Mouse (Mus musculus) lung, postnatal 10 days (tissue): Measurements from ENCODE around the gene Efcab11.

ENCODE experiments used
- DNase-seq: peaks from one replicate; pipeline ENCODE4 v3.0.0; 2021

Efcab11 gene

GRCm38 (mm10) chr12:99741631-99742030, 142.6 kb downstream of the Efcab11 start:
- DNase-seq: no peak

GRCm38 (mm10) chr12:99739211-99739610, 145.0 kb downstream of the Efcab11 start:
- no peak for DNase-seq

- no peak for DNase-seq
Observed at GRCm38 (mm10) chr12:99738256-99738655, 146.0 kb downstream of the Efcab11 start.

DNA sequence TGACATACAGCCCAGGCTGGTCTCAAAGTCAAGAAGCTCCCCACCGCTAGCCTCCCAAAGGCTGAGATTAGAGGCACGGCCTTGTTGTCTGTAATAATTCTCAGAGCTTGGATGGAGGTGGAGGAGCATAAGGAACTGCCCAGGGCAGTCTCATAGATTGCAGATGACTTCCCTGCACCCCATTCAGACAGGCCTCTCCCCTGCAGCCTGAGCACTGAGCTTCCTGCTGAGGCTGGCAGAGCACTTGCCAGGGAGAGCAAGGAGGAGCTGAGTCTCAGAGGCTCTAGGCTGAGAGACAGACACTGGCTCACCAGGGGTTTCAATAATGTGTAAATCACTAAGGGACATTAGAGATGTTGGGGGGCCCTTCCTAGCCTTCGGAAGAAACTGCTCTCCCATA, 147.3 kb downstream of the Efcab11 start:
- no peak for DNase-seq

DNA sequence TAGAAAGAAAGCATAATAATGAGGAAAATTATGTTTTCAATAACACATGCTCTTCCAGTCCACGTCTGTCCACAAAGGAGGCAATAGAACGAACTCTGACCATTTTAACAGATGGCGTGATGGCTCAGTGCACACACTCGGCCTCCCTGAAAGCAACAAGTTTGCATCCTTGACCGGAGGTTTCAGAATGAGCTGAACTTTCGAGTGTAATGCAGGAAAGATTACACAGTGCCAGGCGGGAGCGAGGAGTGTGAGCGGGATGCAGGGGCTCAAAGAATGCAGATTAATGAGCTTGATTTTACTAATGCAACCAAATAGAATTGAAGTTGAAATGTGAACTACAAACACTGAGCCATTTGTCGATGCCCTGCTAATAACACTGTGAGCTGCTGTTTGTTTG, 149.1 kb downstream of the Efcab11 start:
- no peak for DNase-seq

DNA sequence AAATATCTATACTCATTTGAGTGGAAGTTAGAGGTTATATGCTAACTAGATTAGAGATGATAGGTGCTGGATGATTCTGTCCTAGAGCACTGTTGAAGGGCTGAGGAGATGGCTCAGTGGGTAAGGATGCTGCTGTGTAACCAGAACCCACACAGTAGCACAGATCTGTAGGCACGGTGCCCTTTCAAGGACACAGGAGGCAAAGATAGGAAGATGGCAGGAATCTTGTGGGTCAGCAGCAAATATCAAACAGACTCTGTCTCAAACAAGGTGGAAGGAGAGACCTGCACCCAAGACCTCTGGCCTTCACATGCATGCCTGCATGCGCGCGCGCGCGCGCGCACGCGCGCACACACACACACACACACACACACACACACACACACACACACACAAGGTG, 160.0 kb downstream of the Efcab11 start:
- no peak for DNase-seq

DNA sequence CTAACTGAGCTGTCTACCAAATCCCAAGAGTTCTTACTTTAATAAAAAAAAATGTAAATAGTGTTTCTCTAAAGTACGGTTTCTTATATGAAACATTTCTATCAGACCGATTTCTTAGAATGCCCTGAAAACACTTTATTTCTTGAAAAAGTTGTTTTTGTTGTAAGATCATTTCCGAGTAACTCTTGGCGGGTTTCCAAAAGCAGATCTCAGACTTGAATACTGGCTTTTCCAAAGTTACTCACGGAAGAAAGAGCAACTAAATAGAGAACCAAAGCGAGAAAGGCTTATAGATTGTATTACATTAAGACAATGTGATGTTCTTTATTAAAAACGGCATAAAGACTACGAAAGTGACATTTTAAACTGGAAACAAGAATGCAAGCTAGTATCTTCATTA, 160.4 kb downstream of the Efcab11 start:
- peak; percentile 20 for DNase-seq

DNA sequence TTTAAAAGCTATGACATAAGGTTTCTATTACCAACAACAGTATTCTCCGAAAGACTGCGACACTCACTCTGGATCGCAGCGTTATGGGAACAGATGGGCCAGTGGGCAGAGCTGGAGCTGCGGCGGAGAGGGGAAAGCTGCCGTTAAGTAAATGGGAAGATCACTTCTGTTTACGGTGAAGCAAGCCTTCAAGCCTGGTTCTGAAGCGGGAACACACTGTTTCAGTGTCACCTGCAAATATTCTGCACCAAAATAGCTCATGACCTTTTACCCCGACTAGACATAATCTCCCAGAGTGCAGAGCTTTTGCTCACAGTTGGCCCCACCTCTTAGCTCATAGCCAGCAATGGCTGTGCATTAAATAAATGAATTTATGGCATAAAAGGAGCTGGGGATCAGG, 162.9 kb downstream of the Efcab11 start:
- DNase-seq: peak; percentile 30

- DNase-seq: no peak
Observed at GRCm38 (mm10) chr12:99719777-99720176, 164.5 kb downstream of the Efcab11 start.

- no peak for DNase-seq
Observed at GRCm38 (mm10) chr12:99718161-99718560, 166.1 kb downstream of the Efcab11 start.

DNA sequence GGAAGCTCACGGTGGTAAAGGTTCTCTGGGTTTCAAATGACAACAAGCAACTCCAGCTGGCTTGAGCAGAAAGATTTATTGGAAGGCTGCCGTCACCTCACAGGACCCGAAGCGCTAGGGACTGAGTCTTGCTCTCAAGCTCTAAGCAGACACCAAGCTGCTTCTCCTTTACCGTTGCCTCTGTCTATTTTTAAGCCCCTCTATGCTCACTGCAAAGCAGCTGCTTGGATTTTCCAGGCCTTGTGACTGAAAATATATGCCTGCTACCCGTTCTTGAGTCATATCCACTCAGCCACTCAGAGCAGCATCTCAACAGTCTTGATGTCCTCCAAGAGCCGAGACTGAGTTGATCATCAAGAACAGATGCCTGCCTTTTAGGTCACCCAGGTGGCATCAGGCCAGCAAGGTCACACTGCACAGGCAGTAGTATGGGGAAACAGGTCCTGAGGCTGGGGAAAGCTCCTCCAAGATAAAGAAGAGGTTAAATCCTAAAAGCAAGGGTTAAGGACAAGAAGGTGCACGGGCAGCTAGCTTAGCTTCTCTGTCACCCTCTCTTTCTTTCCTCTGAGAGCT, 168.1 kb downstream of the Efcab11 start:
- peak; percentile 31 for DNase-seq

DNA sequence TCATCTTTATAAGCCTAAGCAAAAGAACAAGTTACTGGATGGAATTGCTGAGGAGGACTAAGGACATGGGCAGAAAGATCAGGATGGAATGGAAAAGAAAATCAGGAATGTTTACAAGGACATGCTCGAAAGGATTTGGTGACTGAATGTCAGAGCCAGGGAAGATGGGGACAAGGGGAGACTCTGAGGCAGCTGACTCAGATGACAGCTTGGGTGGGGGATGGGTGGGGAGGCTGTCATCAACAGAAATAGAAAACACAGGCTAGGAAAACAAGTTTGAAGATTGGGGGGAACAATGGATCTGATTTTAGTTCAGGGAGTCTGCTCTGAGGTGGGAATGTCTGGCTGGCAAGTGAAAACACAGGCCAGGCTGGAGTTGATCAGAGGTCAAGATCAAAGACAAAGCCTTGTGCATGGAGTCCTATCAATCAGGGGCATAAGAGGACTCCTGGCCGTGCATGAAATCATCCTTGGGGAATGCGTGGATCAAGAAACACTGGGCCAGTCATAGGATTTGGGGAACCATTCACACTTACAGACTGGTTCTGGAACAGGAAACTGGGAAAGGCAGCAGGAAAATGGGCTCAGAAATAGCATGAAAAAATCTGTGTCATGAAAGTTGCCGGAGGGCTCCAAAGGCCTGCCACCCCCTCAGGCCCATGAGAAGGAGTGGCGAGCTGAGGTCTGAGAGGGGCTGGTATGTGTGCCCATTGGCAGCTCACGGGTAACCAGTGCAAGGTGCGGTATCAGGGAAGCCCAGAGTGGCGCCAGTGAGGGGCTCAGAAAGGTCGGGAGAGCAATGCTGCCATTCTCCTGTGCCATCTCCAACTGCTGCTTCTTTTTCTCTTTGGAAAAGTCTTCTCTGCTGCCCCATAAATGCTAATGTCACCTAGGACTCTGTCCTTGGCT, 168.9 kb downstream of the Efcab11 start:
- no peak for DNase-seq

DNA sequence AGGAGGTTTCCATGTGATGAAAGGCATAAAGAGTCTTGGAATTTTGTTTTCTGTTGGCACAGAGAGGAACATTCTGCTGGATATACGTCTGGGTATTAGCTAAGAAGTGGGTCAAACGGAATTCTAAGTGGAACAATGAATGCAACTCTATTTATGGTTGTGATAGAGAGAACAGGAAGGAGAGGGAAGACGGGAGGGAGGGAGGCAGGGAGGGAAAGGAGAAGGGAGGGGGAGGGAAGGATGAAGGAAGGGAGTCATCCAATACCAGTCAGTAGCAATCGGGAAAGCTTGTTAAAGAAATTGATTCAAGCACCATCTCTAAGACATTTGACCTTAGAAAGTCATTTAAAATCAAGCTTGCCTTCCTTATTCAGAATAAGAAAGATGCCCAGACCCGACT, 172.0 kb downstream of the Efcab11 start:
- DNase-seq: no peak

DNA sequence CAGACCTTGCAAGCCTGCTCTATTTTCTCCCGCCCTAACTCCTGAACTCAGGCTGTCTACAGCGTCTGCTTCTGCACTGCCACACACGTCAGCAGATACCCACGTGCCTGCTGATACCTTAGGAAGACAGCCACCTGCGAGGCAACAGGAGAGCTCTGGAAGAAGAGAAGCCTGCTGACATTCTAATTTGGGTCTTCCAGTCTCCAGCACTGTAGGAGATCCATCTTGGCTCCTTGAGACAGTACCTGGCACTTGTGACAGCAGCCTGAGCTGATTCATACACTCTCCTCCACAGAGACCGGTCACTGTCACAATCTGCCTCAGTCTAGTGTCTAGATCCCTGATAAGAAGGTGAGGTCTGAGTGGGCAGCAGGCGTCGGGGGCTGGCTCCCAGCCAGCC, 182.0 kb downstream of the Efcab11 start:
- DNase-seq: no peak

DNA sequence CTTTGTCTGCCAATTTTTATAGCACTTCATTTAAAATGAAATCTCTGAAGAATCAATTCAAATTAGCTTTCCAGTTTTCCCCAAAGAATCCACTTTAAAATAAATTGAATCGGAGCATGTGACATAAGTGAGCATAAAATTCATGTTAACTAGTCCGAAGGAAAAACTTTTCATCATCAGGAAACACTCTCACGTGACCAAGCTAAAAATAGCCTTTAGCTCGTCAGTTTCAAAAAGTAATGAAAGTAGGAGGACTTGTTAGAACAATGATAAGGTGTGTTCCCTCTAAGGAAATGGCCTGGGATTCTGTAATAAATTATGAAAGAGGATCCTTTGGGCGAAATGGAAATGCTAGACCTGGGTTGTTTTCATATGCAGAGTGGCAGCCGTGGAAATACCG, 183.9 kb downstream of the Efcab11 start:
- no peak for DNase-seq

DNA sequence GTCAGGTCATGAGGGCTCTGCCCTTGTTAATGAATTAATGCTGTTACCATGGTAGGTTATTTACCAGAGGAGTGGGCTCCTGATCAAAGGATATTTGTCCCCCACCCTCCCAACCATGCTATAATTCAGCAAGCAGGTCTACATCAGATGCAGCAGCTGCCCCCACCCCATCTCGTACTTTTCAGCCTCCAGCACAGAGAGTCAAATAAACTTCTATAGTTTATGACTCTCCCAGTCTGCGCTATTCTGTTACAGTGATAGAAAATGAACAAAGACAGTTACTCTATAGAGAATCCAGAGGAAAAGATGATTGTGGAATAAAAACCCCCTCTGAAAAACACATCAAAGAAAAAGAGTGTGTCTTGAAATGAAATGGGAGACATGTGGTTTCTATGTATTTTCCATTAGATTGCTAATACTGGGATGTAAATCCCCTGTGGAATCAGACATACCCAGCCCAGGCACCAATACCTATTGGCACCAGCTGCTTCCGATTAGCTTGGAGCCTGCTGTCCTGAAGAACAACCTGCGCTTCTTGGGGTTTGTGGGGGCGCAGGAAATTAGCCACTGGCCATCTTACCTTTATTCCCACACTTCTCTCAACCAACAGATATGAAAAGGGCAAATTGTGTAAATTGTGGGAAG, 184.7 kb downstream of the Efcab11 start:
- DNase-seq: no peak

GRCm38 (mm10) chr12:99694066-99694465, 190.2 kb downstream of the Efcab11 start:
- DNase-seq: no peak

GRCm38 (mm10) chr12:99686418-99686992, 197.7 kb downstream of the Efcab11 start:
- peak; percentile 47 for DNase-seq

- DNase-seq: no peak
Observed at GRCm38 (mm10) chr12:99685451-99686100, 198.7 kb downstream of the Efcab11 start.

GRCm38 (mm10) chr12:99681681-99682080, 202.6 kb downstream of the Efcab11 start:
- no peak for DNase-seq

GRCm38 (mm10) chr12:99671866-99672191, 212.4 kb downstream of the Efcab11 start:
- no peak for DNase-seq

GRCm38 (mm10) chr12:99671162-99671865, 212.9 kb downstream of the Efcab11 start:
- peak; percentile 87 for DNase-seq

GRCm38 (mm10) chr12:99670762-99671152, 213.5 kb downstream of the Efcab11 start:
- no peak for DNase-seq
